Mouse (Mus musculus) testis, adult 2 months (tissue): Measurements from ENCODE around the gene Trpv6.

Experiments used
- CTCF ChIP-seq: fragments of 200-500 bp; IDR thresholded peaks from 2 replicates; pipeline ENCODE4 v1.5.1; 2012; ENCODE audit warnings: low read depth, mild to moderate bottlenecking, inconsistent platforms, low read length, moderate library complexity; ENCODE audit not compliant: control insufficient read depth, insufficient read depth, insufficient replicate concordance
- POLR2A ChIP-seq: fragments of 200-500 bp; IDR thresholded peaks from 2 replicates; pipeline ENCODE4 v1.6.1; 2012; ENCODE audit warnings: low read depth, mild to moderate bottlenecking, inconsistent platforms, low read length, moderate library complexity; ENCODE audit not compliant: control insufficient read depth

- TF ChIP-seq CTCF (no peak), POLR2A (no peak)
Observed at GRCm38 (mm10) chr6:41642765-41643164, 6.6 kb upstream of the Trpv6 start.
